Mouse (Mus musculus): ENCODE data around the gene Gnptab. TPM values are rescaled to one million over a fixed set of nuclear protein-coding genes. Genes with fewer than 3 reads are reported as not detected.

The Gnptab gene
- 7.5 TPM for polyA plus RNA-seq (2017; shearing (Covaris generic))

DNA sequence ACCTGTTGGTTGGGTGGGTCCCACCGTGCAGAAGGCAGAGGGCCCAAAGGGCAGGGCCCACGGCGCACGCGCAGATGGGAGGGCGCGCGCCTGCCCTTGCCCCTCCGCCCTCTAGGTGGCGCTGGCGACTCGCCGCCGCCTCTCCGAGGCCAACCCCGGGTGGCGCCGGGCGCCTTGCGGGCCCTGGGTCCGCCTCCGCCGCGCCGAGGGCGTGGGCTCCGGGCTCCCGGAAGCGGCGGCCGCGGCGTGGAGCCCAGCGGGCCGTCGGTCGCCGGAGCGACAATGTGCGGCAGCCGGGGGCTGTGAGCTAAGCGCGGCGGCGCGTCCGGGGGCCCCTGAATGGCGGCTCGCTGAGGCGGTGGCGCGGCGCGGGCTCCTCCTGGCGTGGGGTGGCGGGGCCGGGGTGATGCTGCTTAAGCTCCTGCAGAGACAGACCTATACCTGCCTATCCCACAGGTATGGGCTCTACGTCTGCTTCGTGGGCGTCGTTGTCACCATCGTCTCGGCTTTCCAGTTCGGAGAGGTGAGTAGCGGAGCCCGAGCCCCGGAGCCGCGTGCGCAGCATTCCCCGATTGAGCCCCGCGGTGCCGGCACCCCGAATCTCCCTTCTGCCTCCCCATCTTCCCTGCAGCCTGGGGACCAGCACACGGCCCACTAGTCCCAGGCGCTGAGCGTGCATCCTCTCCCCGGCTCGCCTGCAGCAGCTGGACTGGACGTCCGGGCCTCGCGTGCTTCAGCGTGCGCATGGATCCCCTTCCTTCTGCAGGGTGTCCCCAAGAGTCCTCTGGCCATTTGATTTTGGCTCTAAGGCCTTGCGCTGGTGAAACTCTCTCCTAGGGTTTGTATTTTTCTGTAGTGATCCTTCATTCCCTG, at the start of gene Gnptab, which contains the start of gene Dram1:
TSS of gene Gnptab (plus strand) at position 120 of the 873 bp plus-strand sequence.
TSS of gene Dram1 (minus strand) at position 68 of the 873 bp plus-strand sequence.

DNA sequence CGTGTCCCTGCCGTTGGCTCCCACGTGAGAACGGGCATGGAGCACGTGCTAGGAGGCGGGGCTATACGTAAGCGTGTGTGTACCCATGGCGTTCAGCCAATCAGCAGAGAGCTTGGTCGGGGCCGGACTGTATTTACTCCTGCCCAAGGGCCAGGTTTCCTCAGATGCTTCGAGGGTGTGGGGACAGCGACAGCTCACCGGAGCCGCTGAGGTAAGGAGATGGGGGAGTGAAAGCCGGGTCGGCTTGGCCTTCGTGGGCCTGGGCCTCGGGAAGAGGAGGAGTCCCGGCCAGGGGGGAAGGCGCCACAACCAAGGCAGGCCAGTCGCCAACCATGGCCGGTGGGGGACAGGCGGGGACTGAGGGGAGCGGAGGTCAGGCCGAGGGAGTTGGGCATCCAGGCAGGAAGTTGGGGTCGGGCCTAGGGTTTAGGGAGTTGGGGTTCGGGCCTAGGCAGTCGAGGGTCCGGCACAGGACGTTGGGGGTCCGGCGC, 80.6 kb downstream of the Gnptab start, which contains the start of gene Sycp3:
TSS of gene Sycp3 (plus strand) at position 68 of the 491 bp plus-strand sequence.

Other genes starting within 250 kb of the Gnptab start
- 1.5 TPM for gene Parpbp, start 232.2 kb upstream of the Gnptab start, polyA plus RNA-seq (2017; shearing (Covaris generic))
- gene Nup37, start 232.1 kb upstream of the Gnptab start, polyA plus RNA-seq (2017; shearing (Covaris generic)) = 36.5 TPM
- gene Washc3, start 178.0 kb upstream of the Gnptab start, polyA plus RNA-seq (2017; shearing (Covaris generic)) = 98.9 TPM
- gene Dram1, start 52 bp upstream of the Gnptab start, polyA plus RNA-seq (2017; shearing (Covaris generic)) = 1.2 TPM
- not detected for gene Sycp3, start 80.4 kb downstream of the Gnptab start, polyA plus RNA-seq (2017; shearing (Covaris generic))
- 2.1 TPM for gene Chpt1, start 124.9 kb downstream of the Gnptab start, polyA plus RNA-seq (2017; shearing (Covaris generic))
- gene Mybpc1, start 226.0 kb downstream of the Gnptab start, polyA plus RNA-seq (2017; shearing (Covaris generic)) = not detected

Measured in inflammation-experienced regulatory T-cells, adult 16 weeks (primary cell).